Mouse (Mus musculus): Measurements from ENCODE around the gene Aass.
"Not testable (repeated sequence)": the region's sequence is repeated elsewhere in the genome, so short reads cannot be mapped to it uniquely, and the experiment has no call there.

Aass gene

GRCm38 (mm10) chr6:23090346-23091055 lies 42.3 kb downstream of the Aass start:
- not testable (repeated sequence) for H3K36me3 ChIP-seq (ENCODE audit: control insufficient read depth, insufficient read depth, low read length, poor library complexity, severe bottlenecking); H3K27me3 ChIP-seq (ENCODE audit: control insufficient read depth, insufficient read depth, low read length, poor library complexity, severe bottlenecking); DNase-seq (ENCODE audit: low read depth, low spot score)

GRCm38 (mm10) chr6:23089292-23089691 lies 43.5 kb downstream of the Aass start:
- H3K36me3 ChIP-seq (ENCODE audit: control insufficient read depth, insufficient read depth, low read length, poor library complexity, severe bottlenecking); H3K27me3 ChIP-seq (ENCODE audit: control insufficient read depth, insufficient read depth, low read length, poor library complexity, severe bottlenecking); DNase-seq (ENCODE audit: low read depth, low spot score): not testable (repeated sequence)

- H3K36me3 ChIP-seq (ENCODE audit: control insufficient read depth, insufficient read depth, low read length, poor library complexity, severe bottlenecking) = no peaks in the 10 kb centered on the region
- H3K27me3 ChIP-seq (ENCODE audit: control insufficient read depth, insufficient read depth, low read length, poor library complexity, severe bottlenecking) = no peaks in the 10 kb centered on the region
- DNase-seq (ENCODE audit: low read depth, low spot score) = no peak
These were observed 48.0 kb downstream of the Aass start for GRCm38 (mm10) chr6:23084587-23085421.

GRCm38 (mm10) chr6:23079991-23080680 lies 52.6 kb downstream of the Aass start:
- no peaks in the 10 kb centered on the region for H3K36me3 ChIP-seq (ENCODE audit: control insufficient read depth, insufficient read depth, low read length, poor library complexity, severe bottlenecking)
- no peak for DNase-seq (ENCODE audit: low read depth, low spot score)

GRCm38 (mm10) chr6:23078273-23078672 lies 54.5 kb downstream of the Aass start:
- no peaks in the 10 kb centered on the region for H3K27me3 ChIP-seq (ENCODE audit: control insufficient read depth, insufficient read depth, low read length, poor library complexity, severe bottlenecking)
- no peaks in the 10 kb centered on the region for H3K36me3 ChIP-seq (ENCODE audit: control insufficient read depth, insufficient read depth, low read length, poor library complexity, severe bottlenecking)
- no peak for DNase-seq (ENCODE audit: low read depth, low spot score)

More at GRCm38 (mm10) chr6:23079991-23080680, 52.6 kb downstream of the Aass start:
- H3K27me3 ChIP-seq (ENCODE audit: control insufficient read depth, insufficient read depth, low read length, poor library complexity, severe bottlenecking) = no peaks in the 10 kb centered on the region

- Histone ChIP-seq H3K27me3 (ENCODE audit: control insufficient read depth, insufficient read depth, low read length, poor library complexity, severe bottlenecking) (no peaks in the 10 kb centered on the region), H3K36me3 (ENCODE audit: control insufficient read depth, insufficient read depth, low read length, poor library complexity, severe bottlenecking) (no peaks in the 10 kb centered on the region)
- no peak for DNase-seq (ENCODE audit: low read depth, low spot score)
These were observed 56.7 kb downstream of the Aass start for GRCm38 (mm10) chr6:23076060-23076459.

GRCm38 (mm10) chr6:23055734-23056133 lies 77.1 kb downstream of the Aass start:
- no peaks in the 10 kb centered on the region for H3K36me3 ChIP-seq (ENCODE audit: control insufficient read depth, insufficient read depth, low read length, poor library complexity, severe bottlenecking)
- no peak for DNase-seq (ENCODE audit: low read depth, low spot score)
- no peaks in the 10 kb centered on the region for H3K27me3 ChIP-seq (ENCODE audit: control insufficient read depth, insufficient read depth, low read length, poor library complexity, severe bottlenecking)

GRCm38 (mm10) chr6:23048836-23049235 lies 84.0 kb downstream of the Aass start:
- H3K36me3 ChIP-seq (ENCODE audit: control insufficient read depth, insufficient read depth, low read length, poor library complexity, severe bottlenecking) = no peaks in the 10 kb centered on the region
- no peaks in the 10 kb centered on the region for H3K27me3 ChIP-seq (ENCODE audit: control insufficient read depth, insufficient read depth, low read length, poor library complexity, severe bottlenecking)
- no peak for DNase-seq (ENCODE audit: low read depth, low spot score)

GRCm38 (mm10) chr6:23028251-23028650 lies 104.5 kb downstream of the Aass start:
- H3K36me3 ChIP-seq (ENCODE audit: control insufficient read depth, insufficient read depth, low read length, poor library complexity, severe bottlenecking) = no peaks in the 10 kb centered on the region
- DNase-seq (ENCODE audit: low read depth, low spot score) = no peak
- H3K27me3 ChIP-seq (ENCODE audit: control insufficient read depth, insufficient read depth, low read length, poor library complexity, severe bottlenecking) = no peaks in the 10 kb centered on the region
